9 mouse cellular contexts compared by ENCODE assay signal in the genomic region with DNA sequence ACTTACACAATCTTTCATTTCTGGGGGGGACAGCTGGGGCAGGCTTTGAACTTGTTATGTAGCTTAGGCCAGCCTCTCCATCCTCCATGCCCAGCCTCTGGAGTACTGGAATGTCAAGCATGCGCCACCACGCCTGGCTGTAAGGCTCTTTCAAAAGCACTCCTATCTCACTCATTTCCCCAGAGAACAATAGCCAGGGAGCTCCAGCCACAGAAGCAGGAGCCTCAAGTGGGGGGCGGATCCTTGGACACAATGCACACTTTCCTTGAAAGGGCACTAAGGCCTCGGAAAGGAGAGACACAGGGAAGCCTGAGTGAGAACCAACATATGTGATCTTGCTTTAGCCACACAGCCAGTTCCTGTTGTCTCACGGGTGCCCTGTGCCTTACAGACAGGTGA.
DNase-seq lines count a peak whose midpoint lies in the region; ATAC-seq and TF ChIP-seq lines count a peak whose summit lies in the region.
"Had no signal": no experiment of that assay in that cellular context is flagged by ENCODE, and none has a peak within 500 bp of the region (broad histone marks: within the 10 kb centered on the region; RNA-seq: fewer than 3 reads in every experiment).

No protein-coding gene starts in this region.

- peak overlapping the region; percentile 9; the same call in 1 of the 2 replicates for H3K27ac ChIP-seq in forebrain, embryonic 11.5 days (ENCODE audit: low read depth, low read length)
- no peak overlapping the region for H3K27ac ChIP-seq in forebrain, postnatal 0 days (ENCODE audit: low read depth, low read length)
- H3K27ac ChIP-seq in midbrain, embryonic 11.5 days (ENCODE audit: low read depth, low read length), result no peak overlapping the region; the same call in 1 of the 2 replicates
- H3K27ac ChIP-seq: limb, embryonic 13.5 days had no signal

- peaks cover 24% of the 10 kb centered on the region for H3K4me1 ChIP-seq in forebrain, embryonic 11.5 days (replicated peaks; ENCODE audit: control insufficient read depth, insufficient read depth, low read length)
- no peaks in the 10 kb centered on the region for H3K4me1 ChIP-seq in forebrain, postnatal 0 days (ENCODE audit: insufficient read depth)
- peaks cover 26% of the 10 kb centered on the region for H3K4me1 ChIP-seq in midbrain, embryonic 11.5 days (ENCODE audit: control insufficient read depth, insufficient read depth, low read length)

- 3% methylated on average over 5 of the region's 5 CpGs for WGBS in forebrain, embryonic 11.5 days
- WGBS in forebrain, postnatal 0 days, result 16% methylated on average over 5 of the region's 5 CpGs
- WGBS in midbrain, embryonic 11.5 days, result 7% methylated on average over 5 of the region's 5 CpGs

- TF ChIP-seq CTCF in forebrain, postnatal 0 days (IDR thresholded peaks at IDR 0.05; ENCODE audit: low read depth), result no peak

- no peak overlapping the region for H3K4me3 ChIP-seq in forebrain, embryonic 11.5 days (ENCODE audit: low read depth, low read length)
- no peak overlapping the region for H3K4me3 ChIP-seq in forebrain, postnatal 0 days (ENCODE audit: low read depth, low read length)
- H3K4me3 ChIP-seq in midbrain, embryonic 11.5 days (ENCODE audit: low read depth, low read length), result no peak overlapping the region
- H3K4me3 ChIP-seq: limb, embryonic 13.5 days had no signal

- H3K4me2 ChIP-seq in forebrain, embryonic 11.5 days (ENCODE audit: low read depth, low read length, severe bottlenecking), result no peak overlapping the region
- H3K4me2 ChIP-seq in forebrain, postnatal 0 days (ENCODE audit: low read depth), result no peak overlapping the region
- H3K4me2 ChIP-seq in midbrain, embryonic 11.5 days, result no peak overlapping the region
- H3K4me2 ChIP-seq: limb, embryonic 13.5 days had no signal

- H3K27me3 ChIP-seq in forebrain, embryonic 11.5 days (ENCODE audit: control insufficient read depth, insufficient read depth, low read length), result no peaks in the 10 kb centered on the region
- H3K27me3 ChIP-seq in forebrain, postnatal 0 days (ENCODE audit: insufficient read depth, low read length), result no peaks in the 10 kb centered on the region
- H3K27me3 ChIP-seq in midbrain, embryonic 11.5 days (ENCODE audit: control insufficient read depth, insufficient read depth, low read length), result no peaks in the 10 kb centered on the region

- peak; percentile 40 for ATAC-seq in forebrain, embryonic 11.5 days (replicated peaks; ENCODE audit: low FRiP score)
- no peak for ATAC-seq in forebrain, postnatal 0 days
- 0 out of 2 replicates have a peak, but pooled peaks have one; percentile 17 for ATAC-seq in midbrain, embryonic 11.5 days (ENCODE audit: low FRiP score)
- no peak for ATAC-seq in cerebellum, adult (ENCODE audit: insufficient number of reproducible peaks, low FRiP score, low TSS enrichment)

- no peak overlapping the region for H3K9ac ChIP-seq in forebrain, embryonic 11.5 days (ENCODE audit: low read length)
- H3K9ac ChIP-seq in forebrain, postnatal 0 days, result no peak overlapping the region
- no peak overlapping the region for H3K9ac ChIP-seq in midbrain, embryonic 11.5 days (ENCODE audit: low read length)
- H3K9ac ChIP-seq: limb, embryonic 13.5 days had no signal

- H3K36me3 ChIP-seq in forebrain, embryonic 11.5 days (ENCODE audit: control insufficient read depth, insufficient read depth, low read length), result no peaks in the 10 kb centered on the region
- H3K36me3 ChIP-seq in forebrain, postnatal 0 days (ENCODE audit: insufficient read depth), result no peaks in the 10 kb centered on the region
- no peaks in the 10 kb centered on the region for H3K36me3 ChIP-seq in midbrain, embryonic 11.5 days (ENCODE audit: control insufficient read depth, insufficient read depth, low read length)
- H3K36me3 ChIP-seq: limb, embryonic 13.5 days had no signal

- H3K9me3 ChIP-seq in forebrain, embryonic 11.5 days (ENCODE audit: control insufficient read depth, low read length), result no peaks in the 10 kb centered on the region
- H3K9me3 ChIP-seq in forebrain, postnatal 0 days (ENCODE audit: low read length), result no peaks in the 10 kb centered on the region
- H3K9me3 ChIP-seq in midbrain, embryonic 11.5 days (ENCODE audit: control insufficient read depth, low read length), result no peaks in the 10 kb centered on the region
- H3K9me3 ChIP-seq: limb, embryonic 13.5 days had no signal

- peak; percentile 65 for DNase-seq in forebrain, embryonic 11.5 days (ENCODE audit: low spot score)
- DNase-seq in forebrain, postnatal 0 days, result no peak
- peak; percentile 78 for DNase-seq in embryo, embryonic 10 days (ENCODE audit: low spot score)
- DNase-seq in kidney, adult 9 months, result peak; percentile 26
- DNase-seq in midbrain, embryonic 11.5 days (ENCODE audit: low spot score, missing footprints), result peak; percentile 89
- no peak for DNase-seq in right cerebral cortex, postnatal 10 days (ENCODE audit: low spot score in 2 of 2)
- DNase-seq in c-Kit-positive CD71-positive TER-119-positive erythroid progenitor cells, embryonic 14.5 days (ENCODE audit: low spot score), result no peak

Comparison
In these comparisons a context has a peak if more than half of its experiments do, and no peak if none do; other contexts are left out.
1. ATAC-seq: peak in forebrain, embryonic 11.5 days (single experiment) and midbrain, embryonic 11.5 days (single experiment); none in forebrain, postnatal 0 days (single experiment) and cerebellum, adult (single experiment).
2. DNase-seq: peak in forebrain, embryonic 11.5 days (single experiment), embryo, embryonic 10 days (single experiment), kidney, adult 9 months (single experiment) and midbrain, embryonic 11.5 days (single experiment); none in forebrain, postnatal 0 days (single experiment), right cerebral cortex, postnatal 10 days (0 of 2) and c-Kit-positive CD71-positive TER-119-positive erythroid progenitor cells, embryonic 14.5 days (single experiment).